Mouse (Mus musculus) forebrain, embryonic 16.5 days (tissue): ENCODE data around the gene Tmem247. TPM values are rescaled to one million over a fixed set of nuclear protein-coding genes. Genes with fewer than 3 reads are reported as not detected.

Source experiments
- ATAC-seq: fragments of 200-750 bp; cut with Nextera tagmentation; 2 replicates; pipeline ENCODE4 v1.8.0; 2017; ENCODE audit warnings: mild to moderate bottlenecking, moderate library complexity
- H3K27ac ChIP-seq: fragments of 300-500 bp; sonication (generic); 2 replicates; pipeline ENCODE4 v1.5.1; 2014; ENCODE audit warnings: low read length, control low read depth
- H3K27me3 ChIP-seq: fragments of 300-500 bp; sonication (generic); replicated peaks from 2 replicates; pipeline ENCODE4 v1.6.1; 2014; ENCODE audit warnings: low read length; ENCODE audit not compliant: control insufficient read depth, insufficient read depth
- H3K36me3 ChIP-seq: fragments of 300-500 bp; sonication (generic); 2 replicates; pipeline ENCODE4 v1.6.1; 2014; ENCODE audit not compliant: control insufficient read depth, insufficient read depth
- H3K4me1 ChIP-seq: fragments of 300-500 bp; sonication (generic); replicated peaks from 2 replicates; pipeline ENCODE4 v1.6.1; 2014; ENCODE audit warnings: low read length; ENCODE audit not compliant: control insufficient read depth, insufficient read depth
- H3K4me2 ChIP-seq: fragments of 300-500 bp; sonication (generic); 2 replicates; pipeline ENCODE4 v1.6.1; 2014; ENCODE audit warnings: mild to moderate bottlenecking, low read length, control low read depth
- H3K4me3 ChIP-seq: fragments of 300-500 bp; sonication (generic); replicated peaks from 2 replicates; pipeline ENCODE4 v1.5.1; 2014; ENCODE audit warnings: mild to moderate bottlenecking, low read length, control low read depth
- H3K9ac ChIP-seq: fragments of 300-500 bp; sonication (generic); replicated peaks from 2 replicates; pipeline ENCODE4 v1.6.1; 2014; ENCODE audit warnings: low read depth, low read length, control low read depth
- H3K9me3 ChIP-seq: fragments of 300-500 bp; sonication (generic); 2 replicates; pipeline ENCODE4 v1.6.1; 2016; ENCODE audit warnings: low read length; ENCODE audit not compliant: control insufficient read depth
- WGBS: fragments of 180-500 bp; shearing (Covaris S2); extraction: QIAGEN DNeasy Blood & Tissue Kit; methylation state at CpG from one replicate; pipeline ENCODE4 v1.1.7; 2014; 5-methylcytosine and 5-hydroxymethylcytosine counted together
- polyA plus RNA-seq: library from polyadenylated mRNA; unstranded; fragments of >200 nt; fragmentation: Nextera tagmentation; extraction: Ambion mirVana; gene quantifications from 2 replicates; pipeline ENCODE4 v1.2.1, GENCODE M21; 2015

The Tmem247 gene
- polyA plus RNA-seq, 1 experiment from 2014 or later, result not detected

GRCm38 (mm10) chr17:86908316-86908715, 8.8 kb upstream of the Tmem247 start:
- Histone ChIP-seq H3K27me3 (no peaks in the 10 kb centered on the region), H3K9ac (no peak overlapping the region), H3K27ac (no peak overlapping the region), H3K4me2 (no peak overlapping the region), H3K36me3 (no peaks in the 10 kb centered on the region), H3K9me3 (no peaks in the 10 kb centered on the region), H3K4me3 (no peak overlapping the region), H3K4me1 (peaks cover 22% of the 10 kb centered on the region)
- no peak for ATAC-seq
- WGBS, result 80% methylated on average over 8 of the region's 8 CpGs

GRCm38 (mm10) chr17:86909733-86910495, 7.2 kb upstream of the Tmem247 start:
- Histone ChIP-seq H3K27ac (no peak overlapping the region), H3K4me3 (no peak overlapping the region), H3K36me3 (no peaks in the 10 kb centered on the region), H3K9me3 (no peaks in the 10 kb centered on the region), H3K27me3 (no peaks in the 10 kb centered on the region), H3K9ac (no peak overlapping the region), H3K4me2 (no peak overlapping the region), H3K4me1 (peaks cover 11% of the 10 kb centered on the region)
- ATAC-seq, result no peak
- WGBS, result 70% methylated on average over 14 of the region's 14 CpGs

- no peaks in the 10 kb centered on the region for H3K27me3 ChIP-seq
- no peaks in the 10 kb centered on the region for H3K4me1 ChIP-seq
- no peaks in the 10 kb centered on the region for H3K9me3 ChIP-seq
- H3K36me3 ChIP-seq, result no peaks in the 10 kb centered on the region
- no peak for ATAC-seq
- no peak overlapping the region for H3K4me2 ChIP-seq
- H3K9ac ChIP-seq, result no peak overlapping the region
- no peak overlapping the region for H3K4me3 ChIP-seq
- H3K27ac ChIP-seq, result no peak overlapping the region
- WGBS, result 68% methylated on average over 5 of the region's 5 CpGs
Measured at GRCm38 (mm10) chr17:86911261-86911660, 5.9 kb upstream of the Tmem247 start.

GRCm38 (mm10) chr17:86913003-86913607, 4.0 kb upstream of the Tmem247 start:
- Histone ChIP-seq H3K27ac (no peak overlapping the region), H3K4me3 (no peak overlapping the region), H3K9me3 (no peaks in the 10 kb centered on the region), H3K4me2 (no peak overlapping the region), H3K27me3 (no peaks in the 10 kb centered on the region), H3K9ac (no peak overlapping the region), H3K4me1 (no peaks in the 10 kb centered on the region), H3K36me3 (no peaks in the 10 kb centered on the region)
- 77% methylated on average over 7 of the region's 7 CpGs for WGBS
- ATAC-seq, result no peak

GRCm38 (mm10) chr17:86915540-86915939, 1.6 kb upstream of the Tmem247 start:
- ATAC-seq, result no peak

GRCm38 (mm10) chr17:86918786-86919185, 1.6 kb downstream of the Tmem247 start:
- WGBS, result 78% methylated on average over 6 of the region's 6 CpGs
- no peaks in the 10 kb centered on the region for H3K9me3 ChIP-seq

More at GRCm38 (mm10) chr17:86915540-86915939, 1.6 kb upstream of the Tmem247 start:
- Histone ChIP-seq H3K9me3 (no peaks in the 10 kb centered on the region), H3K4me2 (no peak overlapping the region), H3K4me3 (no peak overlapping the region), H3K27me3 (no peaks in the 10 kb centered on the region), H3K36me3 (no peaks in the 10 kb centered on the region), H3K4me1 (no peaks in the 10 kb centered on the region), H3K9ac (no peak overlapping the region), H3K27ac (no peak overlapping the region)
- 81% methylated on average over 4 of the region's 4 CpGs for WGBS

GRCm38 (mm10) chr17:86919729-86920128, 2.6 kb downstream of the Tmem247 start:
- no peak overlapping the region for H3K4me2 ChIP-seq
- no peaks in the 10 kb centered on the region for H3K27me3 ChIP-seq
- no peaks in the 10 kb centered on the region for H3K9me3 ChIP-seq
- H3K9ac ChIP-seq, result no peak overlapping the region
- no peaks in the 10 kb centered on the region for H3K36me3 ChIP-seq
- no peak overlapping the region for H3K4me3 ChIP-seq
- 91% methylated on average over 11 of the region's 11 CpGs for WGBS
- ATAC-seq, result no peak
- no peaks in the 10 kb centered on the region for H3K4me1 ChIP-seq
- no peak overlapping the region for H3K27ac ChIP-seq

More at GRCm38 (mm10) chr17:86918786-86919185, 1.6 kb downstream of the Tmem247 start:
- no peaks in the 10 kb centered on the region for H3K36me3 ChIP-seq
- H3K27me3 ChIP-seq, result no peaks in the 10 kb centered on the region
- H3K27ac ChIP-seq, result no peak overlapping the region
- no peak overlapping the region for H3K4me3 ChIP-seq
- no peaks in the 10 kb centered on the region for H3K4me1 ChIP-seq
- ATAC-seq, result no peak
- no peak overlapping the region for H3K4me2 ChIP-seq
- no peak overlapping the region for H3K9ac ChIP-seq

- Histone ChIP-seq H3K4me3 (no peak overlapping the region), H3K4me1 (no peaks in the 10 kb centered on the region), H3K4me2 (no peak overlapping the region), H3K36me3 (no peaks in the 10 kb centered on the region), H3K9ac (no peak overlapping the region), H3K27ac (no peak overlapping the region), H3K27me3 (no peaks in the 10 kb centered on the region), H3K9me3 (peaks cover 9% of the 10 kb centered on the region; the same call in 1 of the 2 replicates)
- WGBS, result 71% methylated on average over 3 of the region's 3 CpGs
- no peak for ATAC-seq
Measured at GRCm38 (mm10) chr17:86924679-86925078, 7.5 kb downstream of the Tmem247 start.

GRCm38 (mm10) chr17:86926836-86927235, 9.7 kb downstream of the Tmem247 start:
- H3K4me1 ChIP-seq, result no peaks in the 10 kb centered on the region
- H3K27ac ChIP-seq, result no peak overlapping the region
- no peaks in the 10 kb centered on the region for H3K36me3 ChIP-seq
- 93% methylated on average over 3 of the region's 3 CpGs for WGBS
- H3K4me2 ChIP-seq, result no peak overlapping the region
- H3K9me3 ChIP-seq, result peaks cover 9% of the 10 kb centered on the region; the same call in 1 of the 2 replicates
- H3K9ac ChIP-seq, result no peak overlapping the region
- H3K27me3 ChIP-seq, result no peaks in the 10 kb centered on the region
- no peak overlapping the region for H3K4me3 ChIP-seq
- no peak for ATAC-seq
